18 mouse cellular contexts compared by ENCODE assay signal in genomic region chr16:37795651-37796150, GRCm38 (mm10).
"Had no signal": no experiment of that assay in that cellular context is flagged by ENCODE, and none has a peak within 500 bp of the region (broad histone marks: within the 10 kb centered on the region; RNA-seq: fewer than 3 reads in every experiment).

No protein-coding gene starts in this region.

- H3K9me3 ChIP-seq: limb, embryonic 10.5 days; limb, embryonic 13.5 days; liver, embryonic 12.5 days; liver, embryonic 15.5 days; lung, embryonic 15.5 days had no signal

- H3K36me3 ChIP-seq: liver, embryonic 15.5 days had no signal

- DNase-seq: kidney, postnatal 10 days; layer of hippocampus, adult 9-11 months; liver; lung, adult 18-20 months; lung, postnatal 10 days; lung, postnatal 36 days; midbrain, embryonic 14.5 days; thymus, adult 2 months; thymus, postnatal 14 days; thymus, postnatal 4 days had no signal

- H3K4me1 ChIP-seq: liver, embryonic 15.5 days had no signal

- H3K27me3 ChIP-seq: limb, embryonic 13.5 days; liver, embryonic 12.5 days; liver, embryonic 15.5 days; lung, embryonic 15.5 days had no signal

- H3K9ac ChIP-seq: limb, embryonic 13.5 days; liver, embryonic 12.5 days; liver, embryonic 15.5 days; lung, embryonic 15.5 days had no signal

- H3K4me2 ChIP-seq: limb, embryonic 13.5 days; liver, embryonic 12.5 days; liver, embryonic 15.5 days; lung, embryonic 15.5 days; midbrain, embryonic 11.5 days had no signal

- H3K27ac ChIP-seq: layer of hippocampus, adult 2 months; limb, embryonic 10.5 days; limb, embryonic 13.5 days; liver, embryonic 12.5 days; liver, embryonic 15.5 days; lung, embryonic 15.5 days; stomach, postnatal 0 days had no signal

- H3K4me3 ChIP-seq: layer of hippocampus, adult 2 months; limb, embryonic 10.5 days; limb, embryonic 13.5 days; liver, embryonic 12.5 days; liver, embryonic 15.5 days; lung, embryonic 15.5 days had no signal

- ATAC-seq: liver, embryonic 12.5 days had no signal
